Mouse (Mus musculus) cerebellum, adult 11-12 months (tissue): Measurements from ENCODE around the gene Daam1.
"Not testable (repeated sequence)": the region's sequence is repeated elsewhere in the genome, so short reads cannot be mapped to it uniquely, and the experiment has no call there.

ENCODE experiments used
- DNase-seq: peaks from one replicate; pipeline ENCODE4 v3.0.0; 2022

The Daam1 gene

GRCm38 (mm10) chr12:71835966-71836668, 5.2 kb downstream of the Daam1 start:
- DNase-seq: no peak

GRCm38 (mm10) chr12:71836776-71837175, 5.9 kb downstream of the Daam1 start:
- DNase-seq: no peak

- DNase-seq: no peak
These were observed 6.7 kb downstream of the Daam1 start for GRCm38 (mm10) chr12:71837576-71837975.

GRCm38 (mm10) chr12:71838230-71838629, 7.4 kb downstream of the Daam1 start:
- no peak for DNase-seq

GRCm38 (mm10) chr12:71839653-71840052, 8.8 kb downstream of the Daam1 start:
- DNase-seq: no peak

- DNase-seq: no peak
These were observed 9.7 kb downstream of the Daam1 start for GRCm38 (mm10) chr12:71840430-71841186.

- no peak for DNase-seq
These were observed 11.1 kb downstream of the Daam1 start for GRCm38 (mm10) chr12:71842006-71842405.

- no peak for DNase-seq
These were observed 11.7 kb downstream of the Daam1 start for GRCm38 (mm10) chr12:71842588-71842987.

GRCm38 (mm10) chr12:71845486-71845885, 14.6 kb downstream of the Daam1 start:
- no peak for DNase-seq

- not testable (repeated sequence) for DNase-seq
These were observed 15.5 kb downstream of the Daam1 start for GRCm38 (mm10) chr12:71846416-71846815.

- not testable (repeated sequence) for DNase-seq
These were observed 16.1 kb downstream of the Daam1 start for GRCm38 (mm10) chr12:71847024-71847423.

- DNase-seq: no peak
These were observed 16.7 kb downstream of the Daam1 start for GRCm38 (mm10) chr12:71847617-71848016.

GRCm38 (mm10) chr12:71848037-71848776, 17.3 kb downstream of the Daam1 start:
- no peak for DNase-seq

GRCm38 (mm10) chr12:71849051-71849450, 18.2 kb downstream of the Daam1 start:
- no peak for DNase-seq

GRCm38 (mm10) chr12:71850135-71850534, 19.3 kb downstream of the Daam1 start:
- no peak for DNase-seq

GRCm38 (mm10) chr12:71852678-71853077, 21.8 kb downstream of the Daam1 start:
- no peak for DNase-seq

- DNase-seq: no peak
These were observed 22.8 kb downstream of the Daam1 start for GRCm38 (mm10) chr12:71853694-71854093.

- DNase-seq: no peak
These were observed 23.3 kb downstream of the Daam1 start for GRCm38 (mm10) chr12:71854191-71854590.

- peak; percentile 35 for DNase-seq
These were observed 25.0 kb downstream of the Daam1 start for GRCm38 (mm10) chr12:71855730-71856479.

GRCm38 (mm10) chr12:71856480-71856754, 25.5 kb downstream of the Daam1 start:
- no peak for DNase-seq

GRCm38 (mm10) chr12:71859096-71859495, 28.2 kb downstream of the Daam1 start:
- no peak for DNase-seq

- DNase-seq: no peak
These were observed 33.1 kb downstream of the Daam1 start for GRCm38 (mm10) chr12:71863846-71864543.

GRCm38 (mm10) chr12:71864544-71864897, 33.6 kb downstream of the Daam1 start:
- no peak for DNase-seq
